Mouse (Mus musculus) G1E-ER4 (cell line): ENCODE results near the gene Vmn1r62. TPM values are rescaled to one million over a fixed set of nuclear protein-coding genes. Genes with fewer than 3 reads are reported as not detected.
"Not testable (repeated sequence)": the region's sequence is repeated elsewhere in the genome, so short reads cannot be mapped to it uniquely, and the experiment has no call there.

Experiments
- GATA1 ChIP-seq: IDR thresholded peaks from one replicate; pipeline ENCODE4 v1.8.0; 2012; ENCODE audit warnings: low read length, inconsistent platforms
- polyA plus RNA-seq: library from polyadenylated mRNA; stranded (reverse); fragments of >175 nt; gene quantifications from 2 replicates; pipeline ENCODE4 v1.2.3, GENCODE M21; 2012

Gene Vmn1r62
- not detected in 2 replicates for polyA plus RNA-seq

DNA sequence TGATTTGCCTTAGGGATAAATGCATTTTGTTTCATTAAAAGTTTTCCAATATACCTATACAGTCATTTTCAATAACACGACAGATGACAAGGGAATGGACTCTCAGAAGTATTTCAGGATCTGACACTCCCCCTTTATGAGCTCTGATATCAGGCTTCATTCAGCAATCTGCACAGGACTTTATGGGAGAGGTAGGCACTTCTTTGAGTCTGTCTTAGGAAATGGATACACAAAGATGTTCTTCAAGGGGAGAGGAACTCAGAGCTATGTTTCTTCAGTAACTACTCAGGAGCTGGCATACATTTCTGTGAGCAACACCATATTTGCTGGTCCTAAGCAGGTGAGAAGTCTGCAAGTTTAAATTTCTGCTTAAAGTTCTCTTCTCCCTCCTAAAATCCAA is at the start of gene Vmn1r62:
TSS of gene Vmn1r62 (plus strand) at position 301 of the 400 bp plus-strand sequence.
- TF ChIP-seq GATA1: not testable (repeated sequence)

Other genes starting within 250 kb of the Vmn1r62 start
- not detected in 2 replicates for gene Vmn1r59, start 216.9 kb upstream of the Vmn1r62 start, polyA plus RNA-seq
- not detected in 2 replicates for gene Vmn2r28, start 179.7 kb upstream of the Vmn1r62 start, polyA plus RNA-seq
- not detected in 2 replicates for gene Vmn1r60, start 126.3 kb upstream of the Vmn1r62 start, polyA plus RNA-seq
- not detected in 2 replicates for gene Vmn1r61, start 60.3 kb upstream of the Vmn1r62 start, polyA plus RNA-seq
- not detected in 2 replicates for gene Vmn1r63, start 131.8 kb downstream of the Vmn1r62 start, polyA plus RNA-seq
- not detected in 2 replicates for gene Vmn1r64, start 210.9 kb downstream of the Vmn1r62 start, polyA plus RNA-seq